Mouse (Mus musculus) megakaryocyte, embryonic 14.5 days (primary cell): ENCODE results near the gene Zfp160.

Source experiments
- FLI1 ChIP-seq: IDR thresholded peaks from 2 replicates; pipeline ENCODE4 v1.6.1; 2012; ENCODE audit warnings: low read length, inconsistent platforms, mixed read lengths
- GATA1 ChIP-seq: IDR thresholded peaks from 3 replicates; pipeline ENCODE4 v1.6.1; 2012; ENCODE audit warnings: mixed read lengths, low read length, inconsistent platforms, borderline replicate concordance

DNA sequence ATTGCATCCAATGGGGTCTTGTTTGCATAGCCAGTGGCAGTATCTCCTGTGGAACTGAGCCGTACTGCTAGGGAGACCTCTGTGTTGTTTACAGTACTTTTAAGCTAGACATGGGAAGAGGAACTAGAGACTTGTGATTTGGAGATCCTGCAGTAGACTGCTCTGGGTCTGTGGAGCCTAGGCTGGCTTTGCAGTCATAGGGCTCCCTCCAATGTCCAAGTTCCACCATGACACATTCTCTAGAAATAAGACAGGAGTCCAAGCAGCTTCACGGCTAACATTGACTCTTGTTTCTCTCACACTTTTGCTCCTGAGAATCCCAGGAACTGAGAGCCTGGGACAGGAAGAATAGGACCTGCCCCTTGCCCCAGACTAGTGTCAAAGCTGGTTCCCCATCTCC lies 44.6 kb downstream of the Zfp160 start:
- TF ChIP-seq FLI1 (no peak), GATA1 (no peak)
